Mouse (Mus musculus) cortical plate, adult 2 months (tissue): ENCODE results near the gene Tbc1d19.

Experiments used
- CTCF ChIP-seq: fragments of 200-500 bp; IDR thresholded peaks from 2 replicates; pipeline ENCODE4 v1.5.1; 2011; ENCODE audit warnings: mild to moderate bottlenecking, control low read depth, low read length; ENCODE audit not compliant: insufficient read depth; ENCODE audit errors: extremely low read depth
- POLR2A ChIP-seq: fragments of 200-500 bp; IDR thresholded peaks from 2 replicates; pipeline ENCODE4 v1.6.1; 2011; ENCODE audit warnings: mild to moderate bottlenecking, low read length, control low read depth; ENCODE audit not compliant: insufficient read depth; ENCODE audit errors: extremely low read depth

DNA sequence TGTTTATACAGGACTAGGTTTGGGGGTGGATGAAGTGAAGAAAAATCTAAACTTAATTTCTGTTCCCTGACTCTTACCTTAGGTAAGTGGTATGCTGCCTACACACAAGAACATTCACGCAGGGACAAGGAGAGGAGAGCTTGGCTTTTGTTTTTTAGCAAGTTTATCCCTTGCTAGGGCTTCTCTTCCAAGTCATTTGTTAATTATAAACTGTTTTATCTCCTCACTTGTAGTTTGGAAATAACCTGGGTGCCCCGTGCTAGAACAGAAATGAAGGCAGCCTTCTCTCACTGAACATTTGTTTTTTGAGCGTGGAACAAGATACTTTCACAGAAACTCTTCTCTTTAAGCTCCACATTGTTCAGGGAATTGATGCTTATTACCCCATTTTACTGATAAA lies 48.1 kb upstream of the Tbc1d19 start:
- no peak for TF ChIP-seq CTCF
- no peak for TF ChIP-seq POLR2A
